Mouse (Mus musculus) heart, postnatal 0 days (tissue): ENCODE measurements at regions not wholly inside any gene's neighbourhood (a gene's known extent, or its start where the extent isn't known, plus 50 kb on each side); places are given as distances from the start of the nearest gene placed in this dataset.

Experiments
- ATAC-seq: fragments of 200-750 bp; cut with Nextera tagmentation; 2 replicates; pipeline ENCODE4 v1.8.0; 2017; ENCODE audit warnings: low read depth, moderate number of reproducible peaks, moderate library complexity; ENCODE audit not compliant: insufficient read depth
- DNase-seq: peaks from one replicate; pipeline ENCODE4 v3.0.0-alpha.2; 2016; ENCODE audit warnings: low spot score
- H3K27ac ChIP-seq: fragments of 300-500 bp; sonication (generic); 2 replicates; pipeline ENCODE4 v1.5.1; 2014; ENCODE audit warnings: low read depth, mild to moderate bottlenecking
- H3K27me3 ChIP-seq: fragments of 300-500 bp; sonication (generic); 2 replicates; pipeline ENCODE4 v1.6.1; 2014; ENCODE audit warnings: low read length, mixed read lengths; ENCODE audit not compliant: control insufficient read depth, insufficient read depth
- H3K36me3 ChIP-seq: fragments of 300-500 bp; sonication (generic); replicated peaks from 2 replicates; pipeline ENCODE4 v1.6.1; 2014; ENCODE audit warnings: low read length, mixed read lengths; ENCODE audit not compliant: control insufficient read depth, insufficient read depth
- H3K4me1 ChIP-seq: fragments of 300-500 bp; sonication (generic); 2 replicates; pipeline ENCODE4 v1.6.1; 2014; ENCODE audit warnings: antibody characterized with exemption; ENCODE audit not compliant: control insufficient read depth, insufficient read depth
- H3K4me2 ChIP-seq: fragments of 300-500 bp; sonication (generic); 2 replicates; pipeline ENCODE4 v1.6.1; 2014; ENCODE audit warnings: low read depth, mild to moderate bottlenecking, low read length, moderate library complexity
- H3K4me3 ChIP-seq: fragments of 300-500 bp; sonication (generic); 2 replicates; pipeline ENCODE4 v1.5.1; 2014; ENCODE audit warnings: low read depth, low read length
- H3K9ac ChIP-seq: fragments of 300-500 bp; sonication (generic); replicated peaks from 2 replicates; pipeline ENCODE4 v1.6.1; 2014; ENCODE audit warnings: low read depth, low read length, mixed read lengths
- H3K9me3 ChIP-seq: fragments of 300-500 bp; sonication (generic); replicated peaks from 2 replicates; pipeline ENCODE4 v1.6.1; 2016; ENCODE audit warnings: low read length; ENCODE audit not compliant: control insufficient read depth
- CTCF ChIP-seq: IDR thresholded peaks from 2 replicates; pipeline ENCODE4 v1.5.1; 2016; ENCODE audit warnings: antibody characterized with exemption, control low read depth, low read depth
- EP300 ChIP-seq: IDR thresholded peaks from 2 replicates; pipeline ENCODE4 v1.6.1; 2016; ENCODE audit warnings: antibody characterized with exemption, low read depth
- WGBS: fragments of 180-500 bp; shearing (Covaris S2); extraction: QIAGEN DNeasy Blood & Tissue Kit; methylation state at CpG from one replicate; pipeline ENCODE4 v1.1.7; 2014; 5-methylcytosine and 5-hydroxymethylcytosine counted together

GRCm38 (mm10) chr5:121078531-121078930, 68.6 kb upstream of the Rph3a start:
- Histone ChIP-seq H3K27me3 (no peaks in the 10 kb centered on the region), H3K4me3 (no peak overlapping the region), H3K9ac (no peak overlapping the region), H3K36me3 (no peaks in the 10 kb centered on the region), H3K4me2 (no peak overlapping the region), H3K9me3 (0 out of 2 replicates have a peak, but pooled peaks cover 3% of the 10 kb centered on the region), H3K27ac (no peak overlapping the region), H3K4me1 (no peaks in the 10 kb centered on the region)
- TF ChIP-seq EP300 (no peak), CTCF (no peak)
- DNase-seq, result peak; percentile 16
- no peak for ATAC-seq
- WGBS, result 16% methylated on average over 6 of the region's 6 CpGs

GRCm38 (mm10) chr5:121076741-121077140, 66.8 kb upstream of the Rph3a start:
- no peak overlapping the region for H3K9ac ChIP-seq
- no peaks in the 10 kb centered on the region for H3K27me3 ChIP-seq
- no peak overlapping the region for H3K27ac ChIP-seq
- no peak overlapping the region for H3K4me2 ChIP-seq
- ATAC-seq (no peak), DNase-seq (no peak)
- no peaks in the 10 kb centered on the region for H3K36me3 ChIP-seq
- H3K4me3 ChIP-seq, result no peak overlapping the region
- WGBS, result 72% methylated on average over 7 of the region's 7 CpGs
- 0 out of 2 replicates have a peak, but pooled peaks cover 3% of the 10 kb centered on the region for H3K9me3 ChIP-seq
- TF ChIP-seq CTCF (no peak), EP300 (no peak)
- H3K4me1 ChIP-seq, result no peaks in the 10 kb centered on the region

GRCm38 (mm10) chr5:121068821-121069220, 58.9 kb upstream of the Rph3a start:
- no peaks in the 10 kb centered on the region for H3K36me3 ChIP-seq
- DNase-seq (no peak), ATAC-seq (no peak)
- H3K27ac ChIP-seq, result no peak overlapping the region
- H3K27me3 ChIP-seq, result no peaks in the 10 kb centered on the region
- H3K9ac ChIP-seq, result no peak overlapping the region
- H3K4me1 ChIP-seq, result no peaks in the 10 kb centered on the region
- H3K4me2 ChIP-seq, result no peak overlapping the region
- TF ChIP-seq EP300 (no peak), CTCF (no peak)
- no peak overlapping the region for H3K4me3 ChIP-seq
- 3% methylated on average over 11 of the region's 11 CpGs for WGBS
- no peaks in the 10 kb centered on the region for H3K9me3 ChIP-seq

- TF ChIP-seq CTCF (no peak), EP300 (no peak)
- no peaks in the 10 kb centered on the region for H3K4me1 ChIP-seq
- no peak overlapping the region for H3K9ac ChIP-seq
- H3K4me3 ChIP-seq, result no peak overlapping the region
- no peaks in the 10 kb centered on the region for H3K27me3 ChIP-seq
- H3K4me2 ChIP-seq, result no peak overlapping the region
- DNase-seq, result no peak
- H3K36me3 ChIP-seq, result no peaks in the 10 kb centered on the region
- no peaks in the 10 kb centered on the region for H3K9me3 ChIP-seq
- WGBS, result 71% methylated on average over 12 of the region's 12 CpGs
- no peak overlapping the region for H3K27ac ChIP-seq
- no peak for ATAC-seq
These were observed 54.8 kb upstream of the Rph3a start for GRCm38 (mm10) chr5:121064721-121065120.

- ATAC-seq, result no peak
- Histone ChIP-seq H3K4me3 (no peak overlapping the region), H3K27ac (no peak overlapping the region), H3K36me3 (no peaks in the 10 kb centered on the region), H3K9ac (no peak overlapping the region), H3K4me1 (no peaks in the 10 kb centered on the region), H3K27me3 (no peaks in the 10 kb centered on the region), H3K4me2 (no peak overlapping the region), H3K9me3 (no peaks in the 10 kb centered on the region)
- no peak for DNase-seq
- WGBS, result 44% methylated on average over 4 of the region's 4 CpGs
- TF ChIP-seq CTCF (no peak), EP300 (no peak)
These were observed 53.2 kb upstream of the Rph3a start for GRCm38 (mm10) chr5:121062930-121063584.

- no peak for DNase-seq
- H3K9me3 ChIP-seq, result no peaks in the 10 kb centered on the region
- no peak overlapping the region for H3K27ac ChIP-seq
- no peaks in the 10 kb centered on the region for H3K4me1 ChIP-seq
- no peak for ATAC-seq
- no peaks in the 10 kb centered on the region for H3K36me3 ChIP-seq
- 58% methylated on average over 2 of the region's 2 CpGs for WGBS
- H3K4me3 ChIP-seq, result no peak overlapping the region
- TF ChIP-seq EP300, result no peak
- TF ChIP-seq CTCF, result no peak
- no peaks in the 10 kb centered on the region for H3K27me3 ChIP-seq
- no peak overlapping the region for H3K9ac ChIP-seq
- no peak overlapping the region for H3K4me2 ChIP-seq
These were observed 51.8 kb upstream of the Rph3a start for GRCm38 (mm10) chr5:121061688-121062087.
